Mouse (Mus musculus) brain, adult 2 months (tissue): Measurements from ENCODE around the gene Snrpd2.
A peak's percentile ranks its signal among the peaks of the same experiment; 100 is the strongest.

Experiments used
- DNase-seq: peaks from one replicate; pipeline ENCODE4 v3.0.0; 2011; ENCODE audit warnings: low read depth, low spot score

The Snrpd2 gene

DNA sequence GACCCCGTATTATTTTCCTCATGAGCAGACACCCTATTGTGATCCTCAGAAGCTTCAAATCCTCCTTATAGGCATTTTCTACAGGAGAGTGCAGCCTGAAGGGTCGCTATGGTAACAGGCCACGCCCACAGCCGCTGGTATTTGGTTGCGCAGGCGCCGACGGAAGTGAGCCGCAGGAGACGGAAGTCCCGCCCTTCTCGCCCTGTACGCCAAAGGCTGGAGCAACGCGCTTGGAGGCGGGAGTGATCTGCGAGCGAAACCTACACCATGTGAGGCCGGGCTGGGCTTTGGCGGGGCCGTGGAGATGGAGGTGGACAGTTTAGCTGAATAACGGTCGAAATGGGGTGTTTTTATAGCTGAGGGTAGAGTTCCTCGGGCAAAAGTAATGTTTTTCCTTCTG lies at the start of gene Snrpd2:
Gene Snrpd2 (plus strand): TSS at position 97 of the 400 bp plus-strand sequence.
- peak; percentile 98 for DNase-seq

DNA sequence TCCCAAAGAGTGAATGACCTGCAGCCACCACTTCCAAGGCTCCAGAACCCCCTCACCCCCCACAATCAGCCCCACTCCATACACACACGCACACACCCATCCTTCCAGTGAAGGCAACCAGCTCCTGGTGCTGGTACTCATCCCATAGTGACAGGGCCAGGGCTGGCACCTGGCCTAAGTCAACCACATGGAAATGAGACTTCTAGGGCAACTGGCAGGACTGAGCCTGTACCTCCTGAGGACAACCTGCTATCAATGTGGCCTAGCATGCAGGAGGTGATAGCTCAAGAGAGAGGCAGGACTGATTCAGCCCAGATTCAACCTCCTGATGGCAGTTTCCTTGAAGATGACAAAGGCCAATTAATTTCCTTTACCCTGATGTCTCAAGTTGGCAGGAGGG lies 49.2 kb upstream of the Snrpd2 start:
- no peak for DNase-seq

DNA sequence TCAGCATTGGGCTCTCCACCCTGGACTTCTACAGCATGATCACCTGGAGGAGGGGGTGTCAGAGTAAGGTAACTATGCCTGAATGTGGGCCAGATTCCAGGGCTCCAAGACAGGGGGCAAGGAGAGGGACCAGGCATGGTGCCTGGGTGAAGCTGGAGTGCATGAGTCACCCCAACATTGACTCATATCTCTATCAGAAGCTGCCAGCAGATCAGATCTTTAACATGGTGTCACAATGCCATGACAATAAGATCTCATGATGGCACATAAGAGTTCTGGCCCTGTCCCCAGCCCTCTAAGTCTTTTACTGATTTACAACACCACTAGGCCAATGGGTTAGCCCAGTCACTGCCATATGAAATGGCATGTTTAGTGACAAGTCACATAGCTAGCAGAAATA lies 45.8 kb upstream of the Snrpd2 start:
- no peak for DNase-seq

DNA sequence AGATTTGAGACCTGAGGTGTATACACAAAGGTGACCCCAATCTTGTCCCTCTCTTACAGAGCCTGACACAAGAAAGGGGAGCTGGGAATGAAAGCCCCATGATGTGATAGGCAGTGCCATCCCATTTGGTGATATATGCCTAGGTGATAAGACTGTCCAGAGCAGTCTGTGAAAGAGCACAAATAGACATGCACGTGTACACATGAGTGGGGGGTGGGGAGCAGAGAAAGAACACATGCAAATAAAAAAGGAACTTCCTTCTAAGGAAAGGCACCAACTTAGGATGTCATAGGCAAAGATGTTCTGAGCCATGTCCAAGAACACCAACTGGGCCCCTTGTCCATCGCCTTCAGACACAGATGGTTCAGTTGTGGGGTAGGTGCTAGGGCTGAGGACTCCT lies 45.0 kb upstream of the Snrpd2 start:
- DNase-seq: no peak

DNA sequence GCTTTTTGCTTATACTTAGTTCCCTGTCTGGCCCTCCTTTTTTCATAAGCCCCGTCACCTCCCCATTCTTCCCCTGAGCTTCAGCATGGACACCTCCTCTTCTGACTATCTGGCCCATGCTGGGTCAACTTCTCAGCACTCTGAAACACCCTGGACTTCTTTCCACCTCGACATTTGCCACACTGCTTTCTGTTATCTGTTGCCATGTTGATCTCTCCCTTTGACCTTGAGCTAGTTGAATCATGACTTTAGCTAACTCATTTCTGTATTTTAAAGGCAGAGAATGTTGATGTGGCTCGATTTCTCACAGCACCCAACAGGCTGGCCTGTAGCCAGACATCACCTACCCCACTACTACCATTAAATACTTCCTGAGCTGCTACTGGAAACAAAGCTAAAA lies 42.1 kb upstream of the Snrpd2 start:
- DNase-seq: no peak

DNA sequence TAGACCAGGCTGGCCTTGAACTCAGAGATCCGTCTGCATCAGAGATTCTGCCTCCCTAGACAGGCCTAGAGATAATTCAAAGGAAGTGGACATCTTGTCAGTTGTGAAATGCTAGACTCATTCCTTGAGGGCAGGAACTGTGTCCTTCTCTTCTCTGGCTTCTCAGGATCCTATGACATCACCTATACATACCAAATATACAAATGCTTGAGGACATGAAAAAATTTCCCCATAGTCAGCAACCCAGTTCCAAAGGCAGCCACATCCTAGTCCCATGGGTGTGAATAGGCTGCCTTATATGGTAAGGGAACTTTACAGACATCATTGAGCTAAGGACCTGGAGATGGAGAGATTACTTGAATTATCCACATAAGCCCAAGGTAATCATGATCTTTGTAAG lies 40.0 kb upstream of the Snrpd2 start:
- DNase-seq: no peak

DNA sequence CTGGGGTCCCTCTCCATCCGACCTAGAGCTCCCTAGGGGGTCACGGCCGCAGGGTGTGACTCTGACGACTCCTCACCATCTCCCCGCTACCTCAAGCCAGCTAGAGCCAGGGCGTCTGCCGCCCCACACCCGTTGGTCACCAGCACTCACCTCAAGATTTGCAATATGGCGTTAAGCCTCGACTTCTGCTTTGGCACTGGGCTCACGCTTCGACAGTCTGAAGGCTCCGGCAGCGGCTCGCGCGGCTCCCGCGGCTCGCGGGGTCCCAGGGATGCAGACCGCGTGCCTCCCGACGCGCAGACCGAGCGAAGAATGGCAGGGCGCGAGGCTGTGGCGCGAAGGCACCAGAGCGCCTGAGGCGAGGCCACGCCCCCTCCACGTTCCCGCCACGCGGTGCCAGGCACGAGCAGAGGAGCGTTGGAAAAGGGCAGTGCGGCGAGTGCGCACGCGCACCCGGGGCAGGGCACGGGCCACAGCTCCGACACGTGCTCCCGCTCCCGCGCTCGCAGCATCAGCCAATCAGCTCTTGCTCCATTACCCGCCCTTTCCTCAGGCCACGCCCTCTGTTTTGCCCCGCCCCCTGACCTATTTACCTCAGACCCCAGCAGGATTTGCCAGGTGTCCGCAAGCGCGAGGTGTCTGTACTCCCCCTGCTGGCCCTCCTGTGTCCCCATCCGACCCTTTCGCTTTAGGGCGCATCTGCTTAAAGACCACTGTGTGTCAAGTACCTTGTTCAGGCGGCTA lies 31.3 kb upstream of the Snrpd2 start, which contains the start of gene Gm4969:
Gene Gm4969 (minus strand): TSS at position 341 of the 744 bp plus-strand sequence.
- peak; percentile 72 for DNase-seq

DNA sequence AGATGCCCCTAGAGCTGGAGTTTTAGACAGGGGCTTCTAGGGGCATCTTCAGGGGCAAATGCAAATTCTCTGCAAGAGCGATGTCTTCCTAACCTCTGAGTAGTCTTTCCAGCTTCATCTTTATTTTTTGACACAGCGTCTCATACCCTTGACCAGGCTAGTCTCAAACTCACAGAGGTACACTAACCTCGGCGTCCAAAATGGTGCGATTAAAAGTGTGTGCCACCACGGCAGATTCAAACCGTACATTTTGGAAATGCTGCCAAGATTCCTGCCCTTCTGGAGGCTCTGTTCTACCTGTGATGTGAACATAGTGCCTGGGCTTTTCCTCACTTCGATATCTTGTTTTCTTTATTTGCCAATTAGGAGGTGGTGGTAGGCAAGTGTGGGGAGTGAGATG lies 30.4 kb upstream of the Snrpd2 start:
- no peak for DNase-seq

DNA sequence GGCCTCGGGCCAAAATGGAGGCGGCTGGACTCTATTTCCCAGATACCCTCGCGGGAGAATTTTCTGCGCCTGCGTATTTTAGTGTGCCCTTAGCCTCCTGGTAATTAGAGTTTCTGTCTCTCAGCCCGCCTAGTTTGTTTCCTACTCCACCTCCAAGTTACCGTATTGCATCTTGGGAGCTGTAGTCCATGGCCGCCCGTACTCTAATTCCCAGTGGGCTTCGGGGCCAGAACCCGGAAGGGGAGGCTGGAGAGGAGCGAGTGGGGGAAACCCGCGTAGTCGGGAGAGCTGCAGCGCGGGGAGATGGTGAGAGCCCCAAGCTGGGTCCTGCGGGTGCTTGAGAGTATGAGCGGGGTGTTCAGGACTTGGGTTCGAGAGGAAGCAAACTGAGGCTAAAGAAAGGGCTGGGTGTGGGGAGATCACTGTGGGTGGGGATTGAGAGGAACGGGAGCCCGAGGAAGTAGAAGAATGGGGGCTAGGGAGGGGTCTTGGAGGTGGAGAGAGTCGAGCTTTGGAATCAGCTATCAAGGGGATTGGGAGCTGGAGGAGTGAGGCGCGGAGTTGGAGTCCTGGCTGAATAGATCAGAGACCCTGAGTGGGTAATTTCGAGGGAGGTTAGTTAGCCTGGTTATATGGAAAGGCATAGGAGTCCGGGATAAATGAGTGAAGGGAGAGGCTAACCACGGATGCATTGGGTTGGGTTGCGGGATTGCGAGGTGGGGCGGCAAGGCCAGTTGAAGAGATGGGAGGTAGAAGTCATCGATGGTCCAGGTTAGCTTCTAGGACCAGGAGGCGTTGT lies 29.7 kb upstream of the Snrpd2 start, which contains the start of gene Fbxo46:
Gene Fbxo46 (plus strand): TSS at position 229 of the 799 bp plus-strand sequence.
- DNase-seq: peak; percentile 99

DNA sequence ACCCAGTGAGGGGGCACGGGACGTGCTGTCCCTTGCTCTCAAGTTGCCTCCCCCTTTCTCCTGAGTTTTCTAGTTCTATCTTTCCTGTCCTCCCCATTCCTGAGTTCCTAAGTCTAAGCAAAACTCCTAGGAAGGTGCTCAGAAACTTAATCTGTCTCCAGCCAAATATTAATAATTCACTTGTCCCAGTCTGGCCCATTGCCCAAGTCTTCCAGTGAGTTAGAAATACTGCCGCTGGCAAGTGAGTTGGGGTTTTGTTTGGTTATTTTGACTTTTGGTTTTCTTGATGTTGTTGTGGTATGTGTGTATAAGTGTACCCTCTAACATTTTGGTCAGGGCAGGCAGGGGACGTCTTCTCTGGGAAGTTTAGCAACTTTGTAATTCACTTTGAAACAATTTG lies 27.8 kb upstream of the Snrpd2 start:
- DNase-seq: no peak

DNA sequence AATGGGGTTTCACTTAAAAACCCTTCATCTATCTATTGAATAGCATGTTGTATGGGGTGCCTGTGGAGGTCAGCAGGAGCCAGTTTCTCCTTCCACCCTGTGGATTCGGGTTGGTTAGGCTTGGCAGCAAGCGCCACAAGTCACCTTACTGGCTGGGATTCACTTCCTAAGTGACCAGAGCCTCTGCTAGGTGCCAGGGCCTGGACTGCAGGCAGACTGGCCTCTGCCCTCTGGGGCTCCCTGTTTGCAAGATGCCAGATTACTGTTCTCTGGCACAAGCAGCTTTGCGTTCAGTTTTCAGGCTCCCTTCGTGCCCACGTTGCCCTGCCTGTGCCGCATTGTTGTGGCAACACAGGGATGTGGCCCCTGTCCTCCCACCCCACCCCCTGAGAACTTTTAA lies 24.8 kb upstream of the Snrpd2 start:
- DNase-seq: no peak

DNA sequence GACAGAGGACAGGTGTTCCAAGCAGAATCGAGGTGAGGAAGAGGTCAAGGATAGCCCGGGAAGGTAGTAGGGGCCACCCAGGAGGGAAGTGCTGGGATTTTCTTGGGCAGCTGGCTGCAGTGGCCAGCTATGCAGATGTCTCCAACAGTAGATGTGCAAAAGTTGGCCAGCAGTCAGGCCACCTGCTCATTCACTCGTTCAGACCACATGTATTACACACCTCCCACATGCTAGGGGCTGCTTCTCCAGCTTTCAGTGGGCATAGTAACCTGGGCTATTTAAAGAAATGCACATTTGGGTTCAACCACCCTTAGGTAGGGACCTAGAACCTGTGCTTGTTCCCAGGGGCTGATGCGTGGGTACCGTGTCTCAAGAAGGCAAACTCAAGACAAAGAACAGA lies 21.8 kb upstream of the Snrpd2 start:
- peak; percentile 24 for DNase-seq

DNA sequence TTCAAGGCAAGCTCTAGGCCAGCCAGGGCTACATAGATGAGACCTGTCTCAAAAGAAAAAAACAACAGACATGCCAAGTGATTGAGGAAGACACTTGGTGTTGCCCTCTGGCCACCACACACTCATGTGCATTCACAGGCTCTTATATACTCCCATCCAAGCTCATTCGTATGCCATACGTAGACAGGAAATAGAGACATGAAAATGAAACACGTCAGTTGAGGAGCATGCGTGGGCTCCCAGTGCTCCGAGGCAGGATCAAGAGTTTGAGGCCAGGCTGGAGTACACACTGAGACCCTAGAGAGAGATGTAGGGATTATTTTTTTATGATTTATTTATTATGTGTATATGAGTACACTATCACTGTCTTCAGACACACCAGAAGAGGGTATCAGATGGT lies 20.1 kb upstream of the Snrpd2 start:
- no peak for DNase-seq

DNA sequence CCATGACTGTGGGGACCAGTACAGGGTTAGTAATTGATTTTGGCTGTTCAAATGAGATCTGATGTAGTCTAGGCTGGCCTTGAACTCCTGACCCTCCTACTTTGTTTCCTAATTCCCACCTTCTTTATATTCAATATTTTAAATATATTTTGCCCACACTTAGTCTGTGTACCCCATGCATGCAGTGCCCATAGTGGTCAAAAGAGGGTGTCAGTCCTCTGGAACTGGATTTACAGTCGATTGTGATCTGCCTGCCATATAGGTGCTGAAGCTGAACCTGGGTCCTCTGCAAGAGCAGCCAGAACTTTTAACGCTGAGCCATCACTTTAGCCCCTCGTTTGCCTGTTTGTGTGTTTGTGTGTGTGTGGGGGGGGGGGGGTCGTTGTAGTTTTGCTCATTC lies 18.9 kb upstream of the Snrpd2 start:
- DNase-seq: peak; percentile 16

DNA sequence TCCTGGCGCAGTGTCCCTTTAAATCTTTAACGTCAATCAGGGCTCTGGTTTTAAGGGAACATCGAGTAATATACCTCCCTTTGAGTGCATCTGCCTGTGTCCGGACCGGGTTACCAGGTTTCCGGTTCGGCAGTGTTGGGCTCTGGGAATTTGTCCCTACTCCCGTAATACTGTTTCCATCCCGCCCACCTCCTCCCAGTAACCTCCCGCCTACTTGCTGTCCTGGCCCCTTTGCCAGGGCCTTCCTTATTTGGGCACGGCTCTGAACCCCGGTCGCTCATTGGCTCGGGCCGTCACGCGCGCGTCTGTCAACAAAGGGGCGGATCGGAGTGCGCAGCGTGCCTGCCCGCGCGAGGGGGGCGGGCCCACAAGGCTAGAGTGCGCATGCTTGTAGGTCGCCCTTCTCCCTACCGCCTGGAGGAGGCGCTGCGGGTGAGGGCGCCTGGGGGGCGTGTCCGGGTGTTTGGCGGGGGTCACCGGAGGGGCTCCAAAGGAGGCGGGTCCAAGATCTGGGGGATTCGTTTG lies 18.1 kb upstream of the Snrpd2 start:
- DNase-seq: peak; percentile 99

DNA sequence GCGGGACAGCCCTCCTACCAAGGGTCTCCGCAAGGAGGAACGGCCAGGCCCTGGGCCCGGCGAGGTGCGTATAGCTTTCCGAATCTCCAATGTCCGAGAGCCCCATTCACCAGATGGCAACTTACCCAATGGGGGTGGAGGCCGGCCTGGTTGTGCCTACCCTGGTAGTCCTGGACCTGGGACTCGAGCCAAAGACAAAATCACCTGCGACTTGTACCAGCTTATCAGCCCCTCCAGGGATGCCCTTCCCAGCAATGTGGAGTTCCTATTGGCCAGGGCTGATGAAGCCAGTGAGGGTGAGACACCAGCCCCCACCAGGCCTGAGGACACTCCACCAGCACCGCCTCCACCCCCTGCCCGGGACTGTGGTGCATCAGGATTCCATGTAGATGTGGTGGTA lies 13.4 kb upstream of the Snrpd2 start:
- DNase-seq: no peak

DNA sequence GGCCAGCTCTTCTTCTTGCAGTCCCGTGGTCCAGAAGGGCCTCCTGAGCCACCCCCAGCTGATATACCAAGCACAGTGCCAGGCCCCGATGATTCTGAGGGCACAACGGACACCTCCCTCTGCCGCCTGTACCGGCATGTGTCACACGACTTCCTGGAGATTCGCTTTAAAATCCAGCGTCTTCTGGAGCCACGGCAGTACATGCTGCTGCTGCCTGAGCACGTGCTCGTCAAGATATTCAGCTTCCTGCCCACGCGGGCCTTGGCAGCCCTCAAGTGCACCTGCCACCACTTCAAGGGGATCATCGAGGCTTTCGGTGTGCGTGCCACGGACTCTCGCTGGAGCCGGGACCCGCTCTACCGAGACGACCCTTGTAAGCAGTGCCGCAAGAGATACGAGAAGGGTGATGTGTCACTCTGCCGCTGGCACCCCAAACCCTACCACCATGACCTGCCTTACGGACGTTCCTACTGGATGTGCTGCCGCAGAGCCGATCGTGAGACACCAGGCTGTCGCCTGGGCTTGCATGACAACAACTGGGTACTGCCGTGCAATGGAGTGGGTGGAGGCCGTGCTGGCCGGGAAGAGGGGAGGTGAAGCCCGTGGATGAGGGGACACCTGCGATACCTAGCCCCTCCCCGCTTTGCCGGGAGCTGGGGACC lies 12.7 kb upstream of the Snrpd2 start:
- peak; percentile 79 for DNase-seq

DNA sequence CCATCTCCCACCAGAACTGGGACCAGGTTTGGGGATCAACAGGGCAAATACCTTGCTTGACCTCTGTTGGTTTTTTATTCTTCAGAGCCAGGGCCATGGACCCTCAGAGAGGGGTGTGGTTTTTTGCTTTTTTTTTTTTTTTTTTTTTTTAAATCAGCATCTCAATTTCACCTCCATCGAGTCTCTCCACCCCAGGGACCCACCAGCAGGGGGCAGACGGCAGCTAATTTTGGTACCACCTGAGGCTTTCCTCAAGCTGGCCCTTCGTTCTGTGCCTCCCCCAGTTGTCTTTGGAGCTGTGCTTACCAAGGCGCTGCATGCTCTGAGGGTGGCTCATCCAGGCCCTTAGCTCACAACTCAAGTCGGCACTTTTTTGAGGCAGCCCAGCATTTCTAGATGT lies 12.1 kb upstream of the Snrpd2 start:
- peak; percentile 71 for DNase-seq

DNA sequence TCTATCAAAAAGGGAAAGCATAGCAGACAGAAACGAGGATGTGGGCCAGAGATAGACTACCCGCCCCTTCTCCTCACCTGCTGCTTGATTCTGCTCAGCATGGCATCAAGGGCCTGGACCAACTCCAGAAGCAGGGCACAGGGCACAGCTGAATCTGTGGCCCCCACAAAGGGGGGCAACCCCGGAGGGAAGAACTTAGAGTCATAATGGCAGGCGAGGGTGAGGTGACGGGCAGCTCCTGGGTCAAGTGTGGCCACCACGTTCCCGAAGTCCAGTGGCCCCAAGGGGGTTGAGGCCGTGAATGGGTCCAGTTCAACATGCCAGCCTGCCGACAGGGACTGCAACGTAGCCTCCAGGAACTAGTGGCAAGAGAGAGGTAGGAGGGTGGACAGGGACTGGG lies 2.7 kb upstream of the Snrpd2 start:
- no peak for DNase-seq

DNA sequence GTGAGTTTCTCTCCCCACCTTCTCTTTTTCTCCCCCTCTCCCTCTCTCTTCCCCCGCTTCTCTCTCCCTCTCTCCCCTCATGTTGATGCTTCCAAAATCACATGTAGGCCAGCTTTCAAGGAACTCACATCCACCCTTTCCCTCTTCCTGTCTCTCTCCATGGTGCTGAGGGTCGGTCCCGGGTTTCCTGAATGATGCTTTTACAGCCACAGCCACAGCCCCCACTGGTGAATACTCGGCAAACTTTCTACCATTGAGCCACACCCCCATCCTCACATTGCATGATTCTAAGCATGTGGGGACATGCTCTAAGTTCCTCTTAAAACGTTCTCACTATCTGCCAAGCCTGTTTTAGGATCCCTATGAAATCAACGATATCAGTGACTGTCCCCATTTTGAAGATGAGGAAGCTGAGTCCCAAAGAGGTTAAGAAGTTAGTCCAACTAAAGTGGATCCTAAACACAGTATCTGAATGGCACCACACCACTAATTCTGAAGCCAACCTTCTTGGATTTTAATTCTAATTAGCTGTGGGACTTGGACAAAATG lies 2.0 kb upstream of the Snrpd2 start:
- no peak for DNase-seq

DNA sequence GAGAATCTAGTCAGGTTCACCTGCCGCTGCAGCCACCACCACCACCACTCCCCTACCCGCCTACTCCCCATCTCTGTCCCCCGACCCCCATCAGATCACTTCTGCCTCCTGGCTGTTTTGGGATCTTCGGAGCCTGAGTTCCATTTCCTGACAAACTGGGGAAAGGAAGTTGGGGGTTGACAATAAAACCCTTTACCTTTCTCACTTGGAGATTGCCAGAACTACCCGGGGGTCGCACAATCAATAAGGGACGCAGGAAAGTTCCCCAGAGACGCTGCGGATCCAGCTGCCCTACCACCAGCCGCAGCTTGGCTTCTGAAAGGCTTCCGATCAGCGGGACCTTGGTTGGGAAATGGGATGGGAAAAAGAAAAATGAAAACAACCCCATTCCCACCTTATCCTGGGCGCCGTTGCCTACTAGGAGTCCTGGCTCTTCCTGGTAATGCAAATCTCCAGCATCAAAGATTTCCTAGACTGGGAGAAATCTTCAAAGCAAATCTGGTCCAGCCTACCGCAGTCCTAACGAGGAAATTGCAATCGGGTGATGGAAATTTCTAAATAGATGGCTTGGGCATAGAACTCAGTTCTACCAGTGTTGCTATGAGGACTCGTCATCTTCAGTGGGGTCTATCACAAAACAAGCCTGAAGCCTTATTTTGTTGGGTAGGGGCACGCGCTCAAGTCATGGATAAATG lies 1.2 kb upstream of the Snrpd2 start:
- DNase-seq: no peak
